Mouse (Mus musculus): Measurements from ENCODE around the gene 2610528A11Rik.

DNA sequence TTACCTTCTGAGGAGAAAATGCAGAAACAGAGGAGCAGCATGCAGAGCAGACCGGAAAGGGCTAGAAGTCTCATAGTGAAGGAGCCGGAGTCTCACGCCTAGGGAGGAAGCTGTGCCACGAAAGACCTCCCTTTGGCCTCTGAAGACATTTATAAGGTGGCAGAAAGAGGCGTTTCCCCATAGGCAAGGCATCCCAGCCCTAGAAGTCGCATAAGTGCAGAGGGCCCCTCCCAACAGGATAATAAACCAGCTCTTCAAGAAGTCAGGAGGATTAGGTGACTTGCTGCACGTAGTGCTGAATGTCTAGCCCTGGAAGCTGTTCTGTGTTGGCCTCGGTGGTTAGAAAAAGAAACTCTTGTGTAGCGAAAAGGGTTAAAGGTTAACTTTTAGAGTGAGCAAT, 3.8 kb downstream of the 2610528A11Rik start:
- no peak for TF ChIP-seq CTCF (IDR thresholded peaks at IDR 0.05; ENCODE audit: insufficient read depth, low read depth, low read length)
- no peak for TF ChIP-seq POLR2A (IDR thresholded peaks at IDR 0.05; ENCODE audit: insufficient read depth, low read depth, low read length)
